Mouse (Mus musculus) midbrain, postnatal 0 days (tissue): ENCODE results near the gene Colgalt1. TPM values are rescaled to one million over a fixed set of nuclear protein-coding genes. Genes with fewer than 3 reads are reported as not detected.

ENCODE experiments used
- ATAC-seq: fragments of 200-750 bp; cut with Nextera tagmentation; 2 replicates; pipeline ENCODE4 v1.8.0; 2017; ENCODE audit warnings: moderate number of reproducible peaks, mild to moderate bottlenecking, moderate TSS enrichment, moderate library complexity; ENCODE audit not compliant: low FRiP score
- DNase-seq: peaks from one replicate; pipeline ENCODE4 v3.0.0-alpha.2; 2015; ENCODE audit warnings: low spot score
- H3K27ac ChIP-seq: fragments of 300-500 bp; sonication (generic); 2 replicates; pipeline ENCODE4 v1.5.1; 2014; ENCODE audit warnings: low read depth, mild to moderate bottlenecking, low read length, mixed read lengths
- H3K27me3 ChIP-seq: fragments of 300-500 bp; sonication (generic); 2 replicates; pipeline ENCODE4 v1.6.1; 2014; ENCODE audit warnings: low read length, control low read depth, mixed read lengths; ENCODE audit not compliant: insufficient read depth
- H3K36me3 ChIP-seq: fragments of 300-500 bp; sonication (generic); 2 replicates; pipeline ENCODE4 v1.6.1; 2014; ENCODE audit warnings: low read length, control low read depth, mixed read lengths; ENCODE audit not compliant: insufficient read depth
- H3K4me1 ChIP-seq: fragments of 300-500 bp; sonication (generic); 2 replicates; pipeline ENCODE4 v1.6.1; 2014; ENCODE audit warnings: mild to moderate bottlenecking, control low read depth, antibody characterized with exemption, low read length, mixed read lengths; ENCODE audit not compliant: insufficient read depth
- H3K4me2 ChIP-seq: fragments of 300-500 bp; sonication (generic); 2 replicates; pipeline ENCODE4 v1.6.1; 2014; ENCODE audit warnings: low read depth, mild to moderate bottlenecking, low read length, mixed read lengths; ENCODE audit not compliant: poor library complexity, severe bottlenecking
- H3K4me3 ChIP-seq: fragments of 300-500 bp; sonication (generic); 2 replicates; pipeline ENCODE4 v1.5.1; 2014; ENCODE audit warnings: low read depth, mild to moderate bottlenecking, low read length, moderate library complexity
- H3K9ac ChIP-seq: fragments of 300-500 bp; sonication (generic); replicated peaks from 2 replicates; pipeline ENCODE4 v1.6.1; 2014; ENCODE audit warnings: mild to moderate bottlenecking, low read length, moderate library complexity, mixed read lengths; ENCODE audit not compliant: poor library complexity, severe bottlenecking
- H3K9me3 ChIP-seq: fragments of 300-500 bp; sonication (generic); 2 replicates; pipeline ENCODE4 v1.6.1; 2016; ENCODE audit warnings: low read length, control low read depth
- CTCF ChIP-seq: IDR thresholded peaks from 2 replicates; pipeline ENCODE4 v1.5.1; 2016; ENCODE audit warnings: antibody characterized with exemption, mild to moderate bottlenecking
- WGBS: fragments of 180-500 bp; shearing (Covaris S2); extraction: QIAGEN DNeasy Blood & Tissue Kit; methylation state at CpG from one replicate; pipeline ENCODE4 v1.1.7; 2014; 5-methylcytosine and 5-hydroxymethylcytosine counted together
- polyA plus RNA-seq: library from polyadenylated mRNA; unstranded; fragments of >200 nt; fragmentation: Nextera tagmentation; extraction: Ambion mirVana; gene quantifications from 2 replicates; pipeline ENCODE4 v1.2.1, GENCODE M21; 2015
- total RNA-seq: library from RNA; depleted of rRNA; stranded (reverse); fragments of >200 nt; gene quantifications from 2 replicates; pipeline ENCODE4 v1.2.3, GENCODE M21; 2014

Gene Colgalt1
- total and polyA plus RNA-seq, 2 experiments from 2014 or later, result 62.8 to 106 TPM

GRCm38 (mm10) chr8:71568387-71568937 is 42.3 kb upstream of the Colgalt1 start, which contains the start of gene Slc27a1:
Slc27a1 (plus strand) TSS chr8:71568882.
- peak within 1 kb of the TSS; percentile 89 for H3K27ac ChIP-seq
- H3K9me3 ChIP-seq, result no peaks in the 10 kb centered on the region
- peak within 1 kb of the TSS; percentile 77 for H3K4me2 ChIP-seq
- ATAC-seq (0 out of 2 replicates have a peak, but pooled peaks have one; percentile 2), DNase-seq (peak; percentile 80)
- 0 out of 2 replicates have a peak, but pooled peaks cover 4% of the 10 kb centered on the region for H3K27me3 ChIP-seq
- H3K9ac ChIP-seq, result peak within 1 kb of the TSS; percentile 79
- peaks cover 8% of the 10 kb centered on the region; the same call in 1 of the 2 replicates for H3K4me1 ChIP-seq
- no peak for TF ChIP-seq CTCF
- peak within 1 kb of the TSS; percentile 65 for H3K4me3 ChIP-seq
- H3K36me3 ChIP-seq, result no peaks in the 10 kb centered on the region
- WGBS, result 13% methylated on average over 11 of the region's 13 CpGs

DNA sequence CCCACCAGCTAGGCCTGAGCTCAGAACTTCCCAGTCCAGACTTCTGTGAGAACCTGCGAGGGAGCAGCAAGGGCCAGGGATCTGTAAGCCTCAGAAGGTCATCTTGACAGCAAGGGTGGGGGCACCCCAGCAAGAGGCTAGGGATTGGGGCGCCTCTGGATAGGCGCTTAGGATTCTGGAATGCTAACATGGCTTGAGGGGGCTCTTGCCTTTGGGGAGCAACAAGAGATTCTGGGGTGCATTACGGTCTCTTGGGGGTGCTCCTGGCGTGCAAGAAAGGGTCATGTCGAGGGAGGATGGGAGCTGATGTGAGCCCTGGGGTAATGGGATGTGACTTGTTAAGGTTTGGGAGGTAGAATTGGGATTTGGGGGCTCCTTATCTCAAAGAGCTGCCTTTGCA is 41.9 kb upstream of the Colgalt1 start:
- Histone ChIP-seq H3K4me2 (peak overlapping the region; percentile 77), H3K27ac (peak overlapping the region; percentile 89), H3K27me3 (0 out of 2 replicates have a peak, but pooled peaks cover 4% of the 10 kb centered on the region), H3K4me3 (peak overlapping the region; percentile 65), H3K9ac (peak overlapping the region; percentile 79), H3K4me1 (peaks cover 8% of the 10 kb centered on the region; the same call in 1 of the 2 replicates), H3K36me3 (no peaks in the 10 kb centered on the region), H3K9me3 (no peaks in the 10 kb centered on the region)
- 18% methylated on average over 6 of the region's 6 CpGs for WGBS
- DNase-seq (no peak), ATAC-seq (no peak)
- TF ChIP-seq CTCF, result no peak

DNA sequence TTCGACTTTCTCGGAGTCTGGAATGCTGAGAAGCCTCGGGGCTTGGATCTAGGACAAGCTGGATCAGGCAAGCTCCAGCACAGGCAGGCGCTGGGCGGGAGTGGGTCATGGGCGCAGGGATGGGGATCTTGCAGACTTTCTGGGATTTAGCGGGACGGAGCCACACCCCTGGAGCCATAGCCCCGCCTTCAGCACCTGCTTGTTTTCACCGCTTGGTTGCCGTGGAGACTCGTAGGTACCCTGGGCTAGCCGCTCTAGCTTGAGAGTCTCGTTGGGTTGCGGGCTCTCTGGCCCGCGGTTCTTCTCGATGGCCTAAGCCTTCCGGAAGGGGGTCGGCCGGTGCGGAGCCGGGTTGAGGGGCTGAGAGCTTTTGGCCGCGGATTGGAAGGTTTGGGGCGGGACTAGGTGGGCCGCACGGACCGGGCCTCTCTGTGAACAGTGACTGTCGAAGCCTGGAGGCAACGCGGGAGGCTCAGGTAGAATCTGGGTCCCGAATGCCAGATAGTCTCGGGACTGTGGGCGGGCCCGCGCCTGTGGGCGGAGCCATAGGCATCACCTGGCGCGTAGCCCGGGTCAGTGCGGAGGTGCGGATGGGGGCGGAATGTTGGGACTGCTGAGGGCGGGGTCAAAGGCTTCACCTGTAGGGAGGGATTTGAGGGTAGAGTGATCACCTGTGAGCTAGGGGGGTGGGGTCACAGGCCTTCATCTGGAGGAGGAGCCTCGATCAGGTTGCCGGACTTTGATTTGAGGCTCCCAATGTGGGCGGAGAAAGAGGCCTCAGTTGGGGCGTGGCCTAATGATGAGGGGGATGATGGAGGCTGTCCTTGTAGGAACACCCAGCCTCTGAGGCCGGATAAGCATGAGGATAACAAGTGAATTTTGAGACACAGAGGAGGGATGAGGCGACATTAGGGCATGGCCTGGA is 41.2 kb upstream of the Colgalt1 start:
- Histone ChIP-seq H3K4me1 (peaks cover 8% of the 10 kb centered on the region; the same call in 1 of the 2 replicates), H3K9me3 (no peaks in the 10 kb centered on the region), H3K4me2 (peak overlapping the region; percentile 77), H3K9ac (peak overlapping the region; percentile 79), H3K4me3 (peak overlapping the region; percentile 65), H3K36me3 (no peaks in the 10 kb centered on the region), H3K27me3 (0 out of 2 replicates have a peak, but pooled peaks cover 4% of the 10 kb centered on the region), H3K27ac (peak overlapping the region; percentile 89)
- WGBS, result under 1% methylated on average over 50 of the region's 51 CpGs
- peak; percentile 95 for DNase-seq
- ATAC-seq, result peak; percentile 79
- TF ChIP-seq CTCF, result no peak; the same call in 1 of the 2 replicates

DNA sequence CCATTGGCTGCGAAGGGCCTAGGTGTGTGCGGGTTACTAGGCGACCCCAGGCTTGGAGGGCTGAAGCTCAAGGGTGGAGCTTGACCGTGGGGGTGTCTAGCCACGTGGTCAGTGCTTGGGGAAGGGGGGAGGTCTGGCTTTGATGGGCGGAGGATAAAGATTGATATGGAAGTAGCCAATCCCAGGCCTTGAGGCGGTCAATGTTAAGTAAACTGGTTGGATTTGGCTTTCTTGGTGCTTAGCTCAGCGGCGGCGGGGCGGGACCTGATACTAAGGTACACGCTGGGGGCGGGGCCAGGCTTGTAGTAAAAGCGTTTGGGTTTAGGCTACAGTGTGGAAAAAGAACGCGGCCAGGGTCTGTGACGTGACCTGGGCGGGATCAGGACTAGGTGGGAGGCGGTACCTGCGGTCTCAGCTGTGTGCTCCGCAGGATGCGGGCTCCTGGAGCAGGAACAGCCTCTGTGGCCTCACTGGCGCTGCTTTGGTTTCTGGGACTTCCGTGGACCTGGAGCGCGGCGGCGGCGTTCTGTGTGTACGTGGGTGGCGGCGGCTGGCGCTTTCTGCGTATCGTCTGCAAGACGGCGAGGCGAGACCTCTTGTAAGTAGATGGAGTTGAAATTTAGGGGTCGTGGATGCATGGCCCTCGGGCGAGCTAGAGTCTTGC is 40.4 kb upstream of the Colgalt1 start:
- Histone ChIP-seq H3K9ac (peak overlapping the region; percentile 79), H3K36me3 (no peaks in the 10 kb centered on the region), H3K4me1 (peaks cover 8% of the 10 kb centered on the region; the same call in 1 of the 2 replicates), H3K27ac (peak overlapping the region; percentile 89), H3K4me3 (peak overlapping the region; percentile 65), H3K9me3 (no peaks in the 10 kb centered on the region), H3K27me3 (0 out of 2 replicates have a peak, but pooled peaks cover 4% of the 10 kb centered on the region), H3K4me2 (peak overlapping the region; percentile 77)
- WGBS, result under 1% methylated on average over 41 of the region's 41 CpGs
- DNase-seq (peak; percentile 99), ATAC-seq (peak; percentile 90)
- peak; percentile 22; the same call in 1 of the 2 replicates for TF ChIP-seq CTCF

- DNase-seq (no peak), ATAC-seq (no peak)
- no peak overlapping the region; the same call in 1 of the 2 replicates for H3K27ac ChIP-seq
- peak overlapping the region; percentile 77 for H3K4me2 ChIP-seq
- 0 out of 2 replicates have a peak, but pooled peaks have one; percentile 9 for TF ChIP-seq CTCF
- 0 out of 2 replicates have a peak, but pooled peaks cover 4% of the 10 kb centered on the region for H3K27me3 ChIP-seq
- no peak overlapping the region for H3K9ac ChIP-seq
- peaks cover 8% of the 10 kb centered on the region; the same call in 1 of the 2 replicates for H3K4me1 ChIP-seq
- H3K36me3 ChIP-seq, result no peaks in the 10 kb centered on the region
- no peaks in the 10 kb centered on the region for H3K9me3 ChIP-seq
- 93% methylated on average over 2 of the region's 2 CpGs for WGBS
- peak overlapping the region; percentile 65; the same call in 1 of the 2 replicates for H3K4me3 ChIP-seq
Measured at GRCm38 (mm10) chr8:71572077-71572476, 38.7 kb upstream of the Colgalt1 start.
